Mouse (Mus musculus) hindbrain, embryonic 15.5 days (tissue): ENCODE data around the gene Slc15a3. TPM values are rescaled to one million over a fixed set of nuclear protein-coding genes. Genes with fewer than 3 reads are reported as not detected.

Experiments used
- ATAC-seq: fragments of 200-750 bp; cut with Nextera tagmentation; 2 replicates; pipeline ENCODE4 v1.8.0; 2017; ENCODE audit warnings: low read depth, moderate number of reproducible peaks, moderate TSS enrichment; ENCODE audit not compliant: low FRiP score
- H3K27ac ChIP-seq: fragments of 300-500 bp; sonication (generic); replicated peaks from 2 replicates; pipeline ENCODE4 v1.5.1; 2015; ENCODE audit warnings: mild to moderate bottlenecking, inconsistent platforms
- H3K27me3 ChIP-seq: fragments of 300-500 bp; sonication (generic); 2 replicates; pipeline ENCODE4 v1.6.1; 2015; ENCODE audit warnings: control low read depth, inconsistent platforms
- H3K36me3 ChIP-seq: fragments of 300-500 bp; sonication (generic); 2 replicates; pipeline ENCODE4 v1.6.1; 2015; ENCODE audit warnings: control low read depth, inconsistent platforms
- H3K4me1 ChIP-seq: fragments of 300-500 bp; sonication (generic); replicated peaks from 2 replicates; pipeline ENCODE4 v1.6.1; 2015; ENCODE audit warnings: control low read depth, inconsistent platforms
- H3K4me2 ChIP-seq: fragments of 300-500 bp; sonication (generic); 2 replicates; pipeline ENCODE4 v1.6.1; 2015; ENCODE audit warnings: moderate library complexity, mild to moderate bottlenecking, inconsistent platforms
- H3K4me3 ChIP-seq: fragments of 300-500 bp; sonication (generic); 2 replicates; pipeline ENCODE4 v1.5.1; 2015; ENCODE audit warnings: mild to moderate bottlenecking, inconsistent platforms
- H3K9ac ChIP-seq: fragments of 300-500 bp; sonication (generic); 2 replicates; pipeline ENCODE4 v1.6.1; 2015; ENCODE audit warnings: inconsistent platforms
- H3K9me3 ChIP-seq: fragments of 300-500 bp; sonication (generic); 2 replicates; pipeline ENCODE4 v1.6.1; 2016; ENCODE audit warnings: control low read depth, inconsistent platforms
- WGBS: fragments of 180-500 bp; shearing (Covaris S2); methylation state at CpG from one replicate; pipeline ENCODE4 v1.1.7; 2015; 5-methylcytosine and 5-hydroxymethylcytosine counted together
- polyA plus RNA-seq: library from polyadenylated mRNA; unstranded; fragments of >200 nt; fragmentation: Nextera tagmentation; extraction: Ambion mirVana; gene quantifications from 2 replicates; pipeline ENCODE4 v1.2.1, GENCODE M21; 2015

Gene Slc15a3
- polyA plus RNA-seq, 1 experiment from 2014 or later, result 0.47 TPM

- ATAC-seq, result no peak
- no peak overlapping the region for H3K4me3 ChIP-seq
- 95% methylated on average over 5 of the region's 5 CpGs for WGBS
- H3K27me3 ChIP-seq, result no peaks in the 10 kb centered on the region
- H3K4me2 ChIP-seq, result no peak overlapping the region
- H3K4me1 ChIP-seq, result no peaks in the 10 kb centered on the region
- no peak overlapping the region for H3K27ac ChIP-seq
- no peak overlapping the region for H3K9ac ChIP-seq
- no peaks in the 10 kb centered on the region for H3K9me3 ChIP-seq
- no peaks in the 10 kb centered on the region for H3K36me3 ChIP-seq
These were observed 11.2 kb upstream of the Slc15a3 start for GRCm38 (mm10) chr19:10828321-10828720.

GRCm38 (mm10) chr19:10829436-10830175 is 9.9 kb upstream of the Slc15a3 start, which contains the start of gene Cd6:
TSS of gene Cd6 (minus strand) at chr19:10830058.
- ATAC-seq, result no peak
- H3K27ac ChIP-seq, result no peak within 1 kb of the TSS
- H3K9me3 ChIP-seq, result no peaks in the 10 kb centered on the region
- H3K27me3 ChIP-seq, result no peaks in the 10 kb centered on the region
- WGBS, result 89% methylated on average over 16 of the region's 16 CpGs
- no peaks in the 10 kb centered on the region for H3K36me3 ChIP-seq
- H3K4me3 ChIP-seq, result no peak within 1 kb of the TSS
- no peak within 1 kb of the TSS for H3K9ac ChIP-seq
- H3K4me2 ChIP-seq, result no peak within 1 kb of the TSS
- no peaks in the 10 kb centered on the region for H3K4me1 ChIP-seq

- WGBS, result 12% methylated on average over 5 of the region's 5 CpGs
- Histone ChIP-seq H3K36me3 (no peaks in the 10 kb centered on the region), H3K27ac (no peak overlapping the region), H3K4me2 (no peak overlapping the region), H3K9me3 (no peaks in the 10 kb centered on the region), H3K27me3 (no peaks in the 10 kb centered on the region), H3K4me1 (no peaks in the 10 kb centered on the region), H3K4me3 (no peak overlapping the region), H3K9ac (no peak overlapping the region)
- ATAC-seq, result no peak
These were observed 8.1 kb upstream of the Slc15a3 start for GRCm38 (mm10) chr19:10831424-10831823.

GRCm38 (mm10) chr19:10832030-10832429 is 7.5 kb upstream of the Slc15a3 start:
- Histone ChIP-seq H3K27me3 (no peaks in the 10 kb centered on the region), H3K4me2 (no peak overlapping the region), H3K36me3 (no peaks in the 10 kb centered on the region), H3K4me1 (no peaks in the 10 kb centered on the region), H3K27ac (no peak overlapping the region), H3K9ac (no peak overlapping the region), H3K9me3 (no peaks in the 10 kb centered on the region), H3K4me3 (no peak overlapping the region)
- no peak for ATAC-seq
- 79% methylated on average over 3 of the region's 3 CpGs for WGBS

GRCm38 (mm10) chr19:10833611-10834010 is 5.9 kb upstream of the Slc15a3 start:
- H3K36me3 ChIP-seq, result no peaks in the 10 kb centered on the region

GRCm38 (mm10) chr19:10835671-10836070 is 3.9 kb upstream of the Slc15a3 start:
- Histone ChIP-seq H3K9ac (no peak overlapping the region), H3K4me2 (no peak overlapping the region), H3K36me3 (no peaks in the 10 kb centered on the region), H3K27me3 (no peaks in the 10 kb centered on the region), H3K4me3 (no peak overlapping the region), H3K9me3 (no peaks in the 10 kb centered on the region), H3K27ac (no peak overlapping the region), H3K4me1 (no peaks in the 10 kb centered on the region)
- WGBS, result 78% methylated on average over 3 of the region's 3 CpGs
- no peak for ATAC-seq

More at GRCm38 (mm10) chr19:10833611-10834010, 5.9 kb upstream of the Slc15a3 start:
- Histone ChIP-seq H3K9me3 (no peaks in the 10 kb centered on the region), H3K4me2 (no peak overlapping the region), H3K27ac (no peak overlapping the region), H3K4me3 (no peak overlapping the region), H3K9ac (no peak overlapping the region), H3K4me1 (no peaks in the 10 kb centered on the region), H3K27me3 (no peaks in the 10 kb centered on the region)
- 78% methylated on average over 3 of the region's 3 CpGs for WGBS
- no peak for ATAC-seq

GRCm38 (mm10) chr19:10841721-10842626 is 2.4 kb downstream of the Slc15a3 start:
- no peak overlapping the region for H3K4me3 ChIP-seq
- H3K9ac ChIP-seq, result no peak overlapping the region
- H3K9me3 ChIP-seq, result no peaks in the 10 kb centered on the region
- ATAC-seq, result no peak
- WGBS, result 47% methylated on average over 16 of the region's 16 CpGs
- no peak overlapping the region for H3K4me2 ChIP-seq
- H3K27ac ChIP-seq, result no peak overlapping the region
- H3K4me1 ChIP-seq, result peaks cover 11% of the 10 kb centered on the region
- H3K36me3 ChIP-seq, result no peaks in the 10 kb centered on the region
- H3K27me3 ChIP-seq, result no peaks in the 10 kb centered on the region

GRCm38 (mm10) chr19:10842914-10843313 is 3.4 kb downstream of the Slc15a3 start:
- H3K4me1 ChIP-seq, result peaks cover 13% of the 10 kb centered on the region
- H3K36me3 ChIP-seq, result no peaks in the 10 kb centered on the region
- H3K4me2 ChIP-seq, result no peak overlapping the region
- H3K9ac ChIP-seq, result no peak overlapping the region
- no peaks in the 10 kb centered on the region for H3K9me3 ChIP-seq
- no peak overlapping the region for H3K4me3 ChIP-seq
- no peak for ATAC-seq
- no peaks in the 10 kb centered on the region for H3K27me3 ChIP-seq
- no peak overlapping the region for H3K27ac ChIP-seq
- 53% methylated on average over 24 of the region's 24 CpGs for WGBS

- Histone ChIP-seq H3K9me3 (no peaks in the 10 kb centered on the region), H3K27ac (no peak overlapping the region), H3K4me3 (no peak overlapping the region), H3K9ac (no peak overlapping the region), H3K27me3 (no peaks in the 10 kb centered on the region), H3K4me2 (no peak overlapping the region), H3K36me3 (no peaks in the 10 kb centered on the region), H3K4me1 (peaks cover 15% of the 10 kb centered on the region)
- ATAC-seq, result no peak
- WGBS, result 92% methylated on average over 5 of the region's 5 CpGs
These were observed 4.7 kb downstream of the Slc15a3 start for GRCm38 (mm10) chr19:10844206-10844605.

GRCm38 (mm10) chr19:10845454-10845853 is 5.9 kb downstream of the Slc15a3 start:
- Histone ChIP-seq H3K4me3 (no peak overlapping the region), H3K4me1 (peaks cover 15% of the 10 kb centered on the region), H3K9me3 (no peaks in the 10 kb centered on the region), H3K36me3 (no peaks in the 10 kb centered on the region), H3K27me3 (no peaks in the 10 kb centered on the region), H3K27ac (no peak overlapping the region), H3K4me2 (no peak overlapping the region), H3K9ac (no peak overlapping the region)
- 80% methylated on average over 3 of the region's 3 CpGs for WGBS
- ATAC-seq, result no peak

GRCm38 (mm10) chr19:10846150-10846549 is 6.6 kb downstream of the Slc15a3 start:
- H3K9me3 ChIP-seq, result no peaks in the 10 kb centered on the region
- WGBS, result 58% methylated on average over 7 of the region's 7 CpGs
- H3K36me3 ChIP-seq, result no peaks in the 10 kb centered on the region
- peaks cover 15% of the 10 kb centered on the region for H3K4me1 ChIP-seq
- H3K27ac ChIP-seq, result peak overlapping the region; percentile 45; the same call in 1 of the 2 replicates
- H3K9ac ChIP-seq, result no peak overlapping the region
- H3K4me2 ChIP-seq, result no peak overlapping the region
- H3K4me3 ChIP-seq, result no peak overlapping the region
- ATAC-seq, result peak; percentile 57
- no peaks in the 10 kb centered on the region for H3K27me3 ChIP-seq
